In genomic region chr6:28341174-28341573, GRCm38 (mm10) we compare ENCODE assay signal across 13 mouse cellular contexts.
"Had no signal": no experiment of that assay in that cellular context is flagged by ENCODE, and none has a peak within 500 bp of the region (broad histone marks: within the 10 kb centered on the region; RNA-seq: fewer than 3 reads in every experiment).

No protein-coding gene starts in this region.

- ATAC-seq: midbrain, embryonic 13.5 days; midbrain, embryonic 15.5 days had no signal

- H3K27me3 ChIP-seq: midbrain, embryonic 13.5 days; midbrain, embryonic 15.5 days; neural tube, embryonic 12.5 days had no signal

- H3K9ac ChIP-seq: liver, embryonic 14.5 days; lung, embryonic 14.5 days; midbrain, embryonic 13.5 days; midbrain, embryonic 15.5 days; neural tube, embryonic 12.5 days had no signal

- H3K36me3 ChIP-seq: midbrain, embryonic 10.5 days; midbrain, embryonic 13.5 days; midbrain, embryonic 15.5 days; neural tube, embryonic 12.5 days had no signal

- DNase-seq: lung, adult 18-20 months; lung, embryonic 14.5 days; lung, postnatal 10 days; lung, postnatal 4 days; right cerebral cortex, postnatal 14 days; thymus, adult 18-20 months; thymus, postnatal 14 days; thymus, postnatal 36 days had no signal

- H3K9me3 ChIP-seq: midbrain, embryonic 10.5 days; midbrain, embryonic 13.5 days; midbrain, embryonic 15.5 days; neural tube, embryonic 12.5 days had no signal

- H3K27ac ChIP-seq: liver, embryonic 14.5 days; midbrain, embryonic 10.5 days; midbrain, embryonic 13.5 days; midbrain, embryonic 15.5 days; neural tube, embryonic 12.5 days had no signal

- H3K4me3 ChIP-seq: midbrain, embryonic 10.5 days; midbrain, embryonic 13.5 days; midbrain, embryonic 15.5 days; neural tube, embryonic 12.5 days had no signal

- H3K4me1 ChIP-seq: midbrain, embryonic 10.5 days; midbrain, embryonic 13.5 days; midbrain, embryonic 15.5 days; neural tube, embryonic 12.5 days had no signal

- H3K4me2 ChIP-seq: lung, embryonic 14.5 days; midbrain, embryonic 13.5 days; midbrain, embryonic 15.5 days; neural tube, embryonic 12.5 days had no signal
